Mouse (Mus musculus): ENCODE results near the gene Nop9.

The Nop9 gene

DNA sequence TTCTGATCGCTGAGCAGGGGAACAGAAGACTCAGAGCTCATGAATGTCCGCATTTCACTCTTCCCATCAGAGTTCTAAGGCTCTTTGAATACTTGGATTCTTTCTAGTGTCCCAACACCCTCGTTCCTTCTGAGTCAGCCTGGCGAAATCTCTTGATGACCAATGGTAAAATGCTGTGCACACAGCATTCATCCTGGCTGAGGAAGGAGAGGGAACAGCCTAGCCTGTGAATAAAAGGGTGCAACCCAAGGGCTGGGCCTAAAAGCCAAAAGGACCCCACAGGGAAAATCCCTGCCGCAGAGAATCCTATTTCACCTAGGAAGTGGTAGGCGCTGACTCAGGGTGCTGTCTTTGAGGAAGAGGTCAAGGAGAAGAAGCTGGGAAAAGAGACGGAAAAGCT, 15.4 kb upstream of the Nop9 start:
- DNase-seq: no peak

DNA sequence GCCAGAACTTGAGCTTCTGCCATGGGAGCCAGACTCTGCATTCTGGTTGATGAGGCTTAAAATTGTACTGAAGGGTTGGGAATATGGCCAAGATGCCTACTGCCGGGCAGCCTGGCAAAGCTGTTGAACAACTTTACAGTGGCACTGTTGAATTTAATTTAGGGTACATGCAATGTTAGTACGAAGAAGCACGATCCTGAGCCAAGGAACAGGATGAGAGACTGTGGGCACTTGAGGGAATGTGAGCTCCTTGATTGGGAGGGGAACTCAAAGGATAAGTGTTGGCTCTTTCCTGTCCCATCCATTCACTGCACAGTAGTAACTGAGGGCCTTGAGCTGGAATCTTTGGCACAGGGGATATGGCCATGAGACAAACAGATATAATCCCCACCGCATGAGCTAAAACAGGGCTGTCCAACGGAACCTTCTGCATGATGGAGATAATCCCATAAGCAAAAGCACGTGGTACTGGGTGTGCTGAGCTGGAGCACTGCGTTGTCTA, 14.9 kb upstream of the Nop9 start:
- DNase-seq: peak; percentile 76 to 78

GRCm38 (mm10) chr14:55733889-55734288, 11.6 kb upstream of the Nop9 start:
- DNase-seq: no peak

GRCm38 (mm10) chr14:55734869-55735268, 10.6 kb upstream of the Nop9 start:
- no peak for DNase-seq

GRCm38 (mm10) chr14:55735334-55735733, 10.2 kb upstream of the Nop9 start:
- no peak for DNase-seq

DNA sequence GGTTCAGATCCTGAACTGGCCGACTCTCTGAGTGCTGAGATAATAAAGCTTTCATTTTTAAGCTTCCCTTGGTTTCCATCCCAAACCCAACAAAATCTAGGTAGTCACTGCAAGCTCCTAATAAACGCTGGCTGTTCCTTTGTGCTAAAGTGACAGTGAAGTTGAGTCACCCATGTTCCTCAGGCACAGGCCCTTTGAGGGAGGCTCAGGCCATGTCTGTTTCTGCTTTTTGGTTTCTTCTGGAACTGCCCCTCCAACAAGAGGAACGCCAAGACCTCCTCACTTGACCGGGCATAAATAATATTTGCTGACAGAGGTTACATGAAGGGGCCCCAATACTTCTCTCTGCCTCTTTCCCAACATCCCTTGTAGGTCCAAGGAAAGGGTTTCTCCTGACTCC, 9.7 kb upstream of the Nop9 start:
- no peak for DNase-seq

DNA sequence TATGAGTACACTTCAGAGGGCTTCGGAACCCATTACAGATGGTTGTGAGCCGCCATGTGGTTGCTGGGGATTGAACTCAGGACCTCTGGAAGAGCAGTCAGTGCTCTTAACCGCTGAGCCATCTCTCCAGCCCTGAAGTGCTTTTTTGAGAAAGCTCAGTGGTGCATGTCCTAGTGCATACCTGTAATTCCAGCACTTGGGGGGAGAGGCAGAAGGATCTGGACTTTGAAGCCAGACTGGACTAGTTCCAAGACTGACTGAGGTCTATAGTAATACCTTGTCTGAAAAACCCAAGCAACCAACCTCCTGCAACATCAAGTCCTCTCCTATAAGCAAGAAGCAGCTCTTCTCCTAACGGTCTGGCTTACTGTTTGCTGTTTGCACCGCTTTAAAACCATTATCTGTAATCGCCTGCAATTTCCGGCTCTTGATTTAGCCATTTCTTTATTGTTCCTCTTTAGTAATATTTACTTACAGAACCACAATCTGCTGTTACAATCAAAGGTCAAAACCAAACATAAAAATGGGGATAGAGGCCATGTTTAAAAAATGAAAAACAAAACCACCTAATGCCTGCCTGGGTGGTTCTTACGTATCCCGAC, 8.3 kb upstream of the Nop9 start:
- no peak for DNase-seq

DNA sequence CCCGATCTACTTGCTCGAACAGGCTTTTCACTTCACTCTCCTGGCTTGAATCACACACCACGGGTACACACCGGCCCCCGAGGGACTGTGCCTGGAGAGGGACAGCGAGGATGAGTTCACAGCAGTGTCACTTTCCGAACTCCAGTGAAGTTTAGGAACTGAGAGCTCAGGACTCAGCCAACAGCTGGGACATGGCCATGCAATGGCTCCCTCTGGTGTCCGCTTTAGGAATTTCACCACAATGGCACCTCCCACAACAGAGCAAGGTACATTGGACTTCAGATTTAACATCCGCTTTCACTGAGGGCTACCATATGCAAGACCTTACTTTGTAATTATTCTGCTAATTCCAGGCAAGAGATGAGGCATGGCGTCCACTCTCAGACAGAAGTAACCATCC, 1.8 kb upstream of the Nop9 start:
- peak; percentile 91 to 94 for DNase-seq

DNA sequence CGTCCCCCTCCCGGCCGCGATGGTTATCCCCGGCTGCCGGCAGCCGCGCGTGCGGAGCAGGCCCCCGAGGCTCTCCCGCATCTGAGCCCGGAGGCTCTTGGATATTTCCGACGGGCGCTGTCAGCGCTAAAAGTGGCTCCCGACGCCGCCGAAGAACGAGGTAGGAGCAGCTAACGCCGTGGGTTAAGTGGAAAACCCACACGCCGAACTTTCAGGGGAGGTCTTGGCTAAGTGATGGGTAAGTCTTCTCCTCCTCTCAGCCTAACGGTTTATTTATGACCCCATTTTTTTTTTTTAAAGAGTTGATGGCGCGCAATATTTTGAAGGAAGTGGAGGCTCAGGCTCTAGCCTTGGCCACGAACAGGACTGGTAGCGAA, 356 bp downstream of the Nop9 start:
- no peak for DNase-seq

GRCm38 (mm10) chr14:55747051-55747847, 1.8 kb downstream of the Nop9 start:
- no peak for DNase-seq

GRCm38 (mm10) chr14:55757566-55757965, 12.1 kb downstream of the Nop9 start:
- no peak for DNase-seq

GRCm38 (mm10) chr14:55758363-55758784, 12.9 kb downstream of the Nop9 start, which contains the start of gene Cideb:
Gene Cideb, minus strand, starts transcription at chr14:55758458.
- peak; percentile 66 to 76 for DNase-seq

- peak; percentile 91 to 95 for DNase-seq
Observed at GRCm38 (mm10) chr14:55760156-55760555, 14.7 kb downstream of the Nop9 start.

GRCm38 (mm10) chr14:55761163-55761562, 15.7 kb downstream of the Nop9 start, which contains the start of gene Ltb4r2:
Gene Ltb4r2, plus strand, starts transcription at chr14:55761428.
- DNase-seq: no peak

DNA sequence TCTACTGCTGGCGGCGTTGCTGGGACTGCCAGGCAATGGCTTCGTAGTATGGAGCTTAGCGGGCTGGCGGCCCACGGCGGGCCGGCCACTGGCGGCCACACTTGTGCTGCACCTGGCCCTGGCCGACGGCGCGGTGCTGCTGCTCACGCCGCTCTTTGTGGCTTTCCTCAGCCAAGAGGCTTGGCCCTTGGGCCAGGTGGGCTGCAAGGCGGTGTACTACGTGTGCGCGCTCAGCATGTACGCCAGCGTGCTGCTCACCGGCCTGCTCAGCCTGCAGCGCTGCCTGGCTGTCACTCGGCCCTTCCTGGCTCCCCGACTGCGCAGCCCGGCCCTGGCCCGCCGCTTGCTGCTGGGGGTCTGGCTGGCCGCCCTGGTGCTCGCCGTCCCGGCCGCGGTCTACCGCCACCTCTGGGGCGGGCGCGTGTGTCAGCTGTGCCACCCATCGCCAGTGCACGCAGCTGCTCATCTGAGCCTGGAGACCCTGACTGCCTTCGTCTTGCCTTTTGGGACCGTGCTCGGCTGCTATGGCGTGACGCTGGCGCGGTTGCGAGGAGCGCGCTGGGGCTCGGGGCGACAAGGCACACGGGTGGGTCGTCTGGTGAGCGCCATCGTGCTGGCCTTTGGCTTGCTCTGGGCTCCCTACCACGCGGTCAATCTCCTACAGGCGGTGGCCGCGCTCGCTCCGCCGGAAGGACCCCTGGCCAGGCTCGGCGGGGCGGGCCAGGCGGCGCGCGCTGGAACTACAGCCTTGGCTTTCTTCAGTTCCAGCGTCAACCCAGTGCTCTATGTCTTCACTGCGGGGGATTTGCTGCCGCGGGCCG, 16.7 kb downstream of the Nop9 start:
- DNase-seq: peak; percentile 75

DNA sequence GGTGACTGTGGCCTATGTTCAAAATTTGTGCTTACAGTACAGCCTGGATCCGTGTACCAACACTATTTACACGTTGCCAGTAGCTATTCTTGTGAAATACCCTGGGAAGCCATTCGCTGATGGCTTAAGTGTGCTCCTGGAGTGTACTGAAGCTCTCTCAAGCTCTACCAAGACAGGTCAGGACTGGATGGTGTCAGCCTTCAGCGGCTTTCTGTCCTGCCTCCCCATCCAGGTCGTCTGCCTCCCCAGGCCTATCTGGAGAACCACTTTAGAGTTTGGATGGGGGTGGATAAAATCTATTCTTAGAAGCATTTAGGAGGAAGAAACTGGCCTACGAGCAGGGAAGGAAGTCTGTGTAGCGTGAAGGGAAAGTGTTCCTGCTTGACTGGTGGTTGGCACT, 17.7 kb downstream of the Nop9 start:
- no peak for DNase-seq

DNA sequence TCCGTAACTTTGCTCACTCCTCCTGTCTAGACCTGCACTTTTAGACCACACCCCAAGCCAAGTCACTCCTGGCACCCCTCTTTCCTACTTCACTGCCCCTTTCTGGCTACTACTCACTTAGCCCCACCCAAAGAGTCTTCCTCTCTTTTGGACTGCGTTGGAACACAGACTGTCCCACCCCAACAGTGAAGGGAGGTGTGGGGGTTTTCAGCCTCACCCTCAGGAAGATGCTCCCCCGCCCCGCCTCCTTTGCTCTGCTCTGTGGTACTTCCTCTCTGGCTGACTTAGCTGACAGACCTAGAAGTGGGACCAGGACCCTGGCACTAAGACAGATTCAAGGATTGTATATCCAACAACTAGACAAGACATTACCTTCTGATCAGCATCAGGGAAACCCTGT, 20.2 kb downstream of the Nop9 start, which contains the start of gene Ltb4r1:
Gene Ltb4r1 (plus strand): TSS at position 267 of the 400 bp plus-strand sequence.
- no peak for DNase-seq

DNA sequence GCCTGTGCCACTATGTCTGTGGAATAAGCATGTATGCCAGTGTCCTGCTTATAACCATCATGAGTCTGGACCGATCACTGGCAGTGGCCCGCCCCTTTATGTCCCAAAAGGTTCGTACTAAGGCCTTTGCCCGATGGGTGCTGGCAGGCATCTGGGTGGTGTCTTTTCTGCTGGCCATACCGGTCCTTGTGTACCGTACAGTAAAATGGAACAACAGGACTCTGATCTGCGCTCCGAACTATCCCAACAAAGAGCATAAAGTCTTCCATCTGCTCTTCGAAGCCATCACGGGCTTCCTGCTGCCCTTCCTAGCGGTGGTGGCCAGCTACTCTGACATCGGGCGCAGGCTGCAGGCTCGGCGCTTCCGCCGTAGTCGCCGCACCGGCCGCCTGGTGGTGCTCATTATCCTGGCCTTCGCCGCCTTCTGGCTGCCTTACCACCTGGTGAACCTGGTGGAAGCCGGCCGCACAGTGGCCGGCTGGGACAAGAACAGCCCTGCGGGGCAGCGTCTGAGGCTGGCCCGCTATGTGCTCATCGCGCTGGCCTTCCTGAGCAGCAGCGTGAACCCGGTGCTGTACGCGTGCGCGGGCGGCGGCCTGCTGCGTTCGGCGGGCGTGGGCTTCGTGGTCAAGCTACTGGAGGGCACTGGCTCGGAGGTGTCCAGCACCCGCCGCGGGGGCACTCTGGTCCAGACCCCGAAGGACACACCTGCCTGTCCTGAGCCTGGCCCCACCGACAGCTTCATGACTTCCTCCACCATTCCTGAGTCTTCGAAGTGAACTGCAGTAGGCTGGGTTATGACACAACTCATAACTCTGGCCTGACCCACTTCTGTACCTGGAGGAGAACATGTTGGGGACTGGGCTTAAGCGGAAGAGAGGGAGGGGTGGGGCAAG, 22.3 kb downstream of the Nop9 start:
- peak; percentile 80 to 83 for DNase-seq

DNA sequence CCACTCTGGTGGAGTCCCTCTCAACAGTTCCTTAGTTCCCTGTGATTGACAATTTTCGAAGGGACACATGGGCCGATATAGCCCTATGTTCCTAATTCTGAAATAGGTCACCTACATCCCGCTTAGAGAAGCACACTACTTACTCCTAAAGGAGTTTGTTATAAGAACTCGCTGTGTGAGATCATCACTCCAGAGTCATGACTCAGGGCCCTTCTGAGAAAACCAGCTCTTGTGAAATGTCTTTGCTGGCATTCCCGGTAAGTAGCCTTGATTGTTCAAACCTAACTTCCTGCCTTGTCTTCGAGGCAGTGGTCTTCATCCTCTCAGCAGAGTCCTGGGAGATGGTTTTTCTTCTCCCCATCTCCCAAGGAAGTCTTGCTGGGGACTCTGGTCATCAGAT, 23.1 kb downstream of the Nop9 start:
- no peak for DNase-seq

DNA sequence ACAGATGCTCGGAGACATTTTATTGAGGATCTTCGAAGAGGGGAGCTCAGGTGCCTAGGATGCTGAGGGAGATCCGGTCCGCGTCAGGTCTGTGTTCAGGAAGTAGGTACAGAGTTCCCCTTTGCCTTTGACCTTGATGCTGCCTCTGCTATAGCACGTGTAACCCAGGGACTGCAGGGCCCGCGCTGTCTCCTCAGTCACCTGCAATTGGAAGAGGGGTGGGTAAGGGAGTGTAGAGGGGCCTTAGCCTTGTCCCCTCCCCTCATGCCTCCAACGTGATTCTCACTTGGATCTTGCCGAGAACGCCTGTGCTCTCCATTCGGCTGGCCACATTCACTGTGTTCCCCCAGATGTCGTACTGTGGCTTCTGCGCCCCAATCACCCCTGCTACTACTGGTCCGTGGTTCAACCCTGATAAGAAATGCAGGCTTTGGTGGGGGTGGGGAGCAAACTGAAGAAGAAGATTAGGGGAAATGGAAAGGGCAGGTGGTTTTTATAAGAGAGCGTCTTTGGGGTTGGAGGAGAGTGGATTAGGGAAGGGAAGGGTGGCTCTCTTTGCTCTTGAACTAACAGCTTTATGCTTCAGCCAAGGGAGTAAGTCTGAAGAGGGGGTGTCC, 23.7 kb downstream of the Nop9 start:
- no peak for DNase-seq

GRCm38 (mm10) chr14:55776711-55777110, 31.2 kb downstream of the Nop9 start:
- no peak for DNase-seq

DNA sequence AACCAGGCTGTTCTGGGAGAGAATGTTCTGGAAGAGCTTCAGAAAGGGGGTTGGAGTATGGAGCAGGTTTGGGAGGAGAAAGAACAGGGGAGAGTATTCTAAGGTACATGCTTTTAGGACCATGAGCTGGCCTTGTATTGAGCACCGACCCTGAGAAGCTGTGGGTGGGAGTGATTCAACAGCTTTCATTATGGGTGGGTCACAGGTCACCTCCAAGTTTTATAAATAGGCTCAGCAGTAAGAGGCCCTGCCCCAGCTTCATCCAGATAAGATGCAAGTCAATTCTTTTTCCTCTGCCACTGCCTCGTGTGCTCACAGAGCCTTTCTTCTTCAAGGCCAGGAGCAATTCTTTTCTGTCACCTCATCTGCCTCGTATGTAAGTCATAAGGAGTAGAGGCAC, 31.7 kb downstream of the Nop9 start:
- DNase-seq: no peak

All from cerebellum, postnatal 10 days (tissue).